In genomic region chr1:40954720-40955163, GRCm38 (mm10) we compare ENCODE assay signal across 19 mouse cellular contexts.
DNase-seq lines count a peak whose midpoint lies in the region; ATAC-seq and TF ChIP-seq lines count a peak whose summit lies in the region.
"Had no signal": no experiment of that assay in that cellular context is flagged by ENCODE, and none has a peak within 500 bp of the region (broad histone marks: within the 10 kb centered on the region; RNA-seq: fewer than 3 reads in every experiment).

No protein-coding gene starts in this region.

- DNase-seq in kidney, adult 2 months: peak; percentile 20
- no peak for DNase-seq in neural tube, embryonic 10.5 days (ENCODE audit: extremely low spot score, low spot score)
- DNase-seq in midbrain, embryonic 14.5 days: peak; percentile 40
- no peak for DNase-seq in c-Kit-positive CD71-positive TER-119-positive erythroid progenitor cells, embryonic 14.5 days (ENCODE audit: low spot score)
- DNase-seq in cerebellum, adult 9-11 months: no peak
- DNase-seq: adrenal gland, adult 8-10 months; cerebellum, adult 2 months; gastrocnemius, postnatal 14 days; heart, adult 18-20 months; heart, postnatal 10 days; kidney, adult 11 months; lung, postnatal 4 days; thymus, adult 18-20 months; thymus, postnatal 4 days had no signal

- no peak overlapping the region for H3K4me2 ChIP-seq in kidney, embryonic 15.5 days
- no peak overlapping the region for H3K4me2 ChIP-seq in neural tube, embryonic 13.5 days
- no peak overlapping the region for H3K4me2 ChIP-seq in midbrain, embryonic 14.5 days (ENCODE audit: low read length)
- H3K4me2 ChIP-seq: forebrain, embryonic 15.5 days; heart, embryonic 12.5 days had no signal

- H3K4me3 ChIP-seq in kidney, adult 2 months (ENCODE audit: insufficient read depth, low read depth, low read length): no peak overlapping the region
- H3K4me3 ChIP-seq in kidney, embryonic 15.5 days (replicated peaks): no peak overlapping the region
- no peak overlapping the region for H3K4me3 ChIP-seq in neural tube, embryonic 13.5 days
- H3K4me3 ChIP-seq in midbrain, embryonic 14.5 days (replicated peaks; ENCODE audit: low read depth, low read length): no peak overlapping the region
- H3K4me3 ChIP-seq: forebrain, embryonic 15.5 days; heart, embryonic 12.5 days; myocyte had no signal

- H3K36me3 ChIP-seq in kidney, adult 2 months (ENCODE audit: control insufficient read depth, insufficient read depth, low read length): no peaks in the 10 kb centered on the region
- H3K36me3 ChIP-seq in kidney, embryonic 15.5 days: no peaks in the 10 kb centered on the region
- no peaks in the 10 kb centered on the region for H3K36me3 ChIP-seq in neural tube, embryonic 13.5 days
- no peaks in the 10 kb centered on the region for H3K36me3 ChIP-seq in midbrain, embryonic 14.5 days (ENCODE audit: control insufficient read depth, insufficient read depth, low read length)
- H3K36me3 ChIP-seq: forebrain, embryonic 15.5 days; heart, embryonic 12.5 days had no signal

- 66% methylated on average over 14 of the region's 14 CpGs for WGBS in kidney, adult 2 months
- WGBS in kidney, embryonic 15.5 days: 73% methylated on average over 14 of the region's 14 CpGs
- WGBS in neural tube, embryonic 13.5 days: 80% methylated on average over 14 of the region's 14 CpGs
- WGBS in midbrain, embryonic 14.5 days: 71% methylated on average over 14 of the region's 14 CpGs

- no peak for TF ChIP-seq CTCF in kidney, adult 2 months (conservative IDR thresholded peaks at IDR 0.05; ENCODE audit: insufficient read depth, insufficient read length, low read depth, low read length)

- no peak overlapping the region for H3K9ac ChIP-seq in kidney, embryonic 15.5 days
- H3K9ac ChIP-seq in neural tube, embryonic 13.5 days: no peak overlapping the region
- H3K9ac ChIP-seq in midbrain, embryonic 14.5 days (replicated peaks; ENCODE audit: low read length): no peak overlapping the region
- H3K9ac ChIP-seq: forebrain, embryonic 15.5 days; heart, embryonic 12.5 days had no signal

- no peak for TF ChIP-seq POLR2A in kidney, adult 2 months (IDR thresholded peaks at IDR 0.05; ENCODE audit: low read depth, low read length)

- H3K27ac ChIP-seq in kidney, adult 2 months (ENCODE audit: insufficient read depth, low read depth, low read length): no peak overlapping the region
- H3K27ac ChIP-seq in kidney, embryonic 15.5 days: no peak overlapping the region
- peak overlapping the region; percentile 73 for H3K27ac ChIP-seq in neural tube, embryonic 13.5 days (replicated peaks)
- peak overlapping the region; percentile 60 for H3K27ac ChIP-seq in midbrain, embryonic 14.5 days (replicated peaks; ENCODE audit: low read depth, low read length)
- H3K27ac ChIP-seq: forebrain, embryonic 15.5 days had no signal

- ATAC-seq in kidney, embryonic 15.5 days (replicated peaks; ENCODE audit: low FRiP score): no peak
- ATAC-seq in neural tube, embryonic 13.5 days (ENCODE audit: low read depth): peak; percentile 61; the same call in 1 of the 2 replicates
- ATAC-seq in midbrain, embryonic 14.5 days (ENCODE audit: low FRiP score, low TSS enrichment): no peak
- ATAC-seq: forebrain, embryonic 15.5 days had no signal

- H3K9me3 ChIP-seq in kidney, embryonic 15.5 days (replicated peaks): no peaks in the 10 kb centered on the region
- H3K9me3 ChIP-seq in neural tube, embryonic 13.5 days: no peaks in the 10 kb centered on the region
- H3K9me3 ChIP-seq in midbrain, embryonic 14.5 days (ENCODE audit: control insufficient read depth, low read length): no peaks in the 10 kb centered on the region
- H3K9me3 ChIP-seq: forebrain, embryonic 15.5 days; heart, embryonic 12.5 days had no signal

- no peaks in the 10 kb centered on the region for H3K27me3 ChIP-seq in kidney, adult 2 months (replicated peaks; ENCODE audit: control insufficient read depth, insufficient read depth, low read length)
- H3K27me3 ChIP-seq in kidney, embryonic 15.5 days: no peaks in the 10 kb centered on the region
- H3K27me3 ChIP-seq in neural tube, embryonic 13.5 days: no peaks in the 10 kb centered on the region
- no peaks in the 10 kb centered on the region for H3K27me3 ChIP-seq in midbrain, embryonic 14.5 days (ENCODE audit: control insufficient read depth, insufficient read depth, low read length)
- H3K27me3 ChIP-seq: forebrain, embryonic 15.5 days; heart, embryonic 12.5 days had no signal

- no peaks in the 10 kb centered on the region for H3K4me1 ChIP-seq in kidney, adult 2 months (ENCODE audit: control insufficient read depth, insufficient read depth, low read length)
- 0 out of 2 replicates have a peak, but pooled peaks cover 3% of the 10 kb centered on the region for H3K4me1 ChIP-seq in kidney, embryonic 15.5 days
- no peaks in the 10 kb centered on the region for H3K4me1 ChIP-seq in neural tube, embryonic 13.5 days (replicated peaks)
- H3K4me1 ChIP-seq in midbrain, embryonic 14.5 days (ENCODE audit: control insufficient read depth, insufficient read depth, low read length): no peaks in the 10 kb centered on the region; the same call in 1 of the 2 replicates
- H3K4me1 ChIP-seq: heart, embryonic 12.5 days had no signal

Comparison
In these comparisons a context has a peak if more than half of its experiments do, and no peak if none do; other contexts are left out.
1. DNase-seq: peak in kidney, adult 2 months (single experiment) and midbrain, embryonic 14.5 days (single experiment); none in neural tube, embryonic 10.5 days (single experiment), c-Kit-positive CD71-positive TER-119-positive erythroid progenitor cells, embryonic 14.5 days (single experiment) and cerebellum, adult 9-11 months (single experiment).
2. H3K27ac ChIP-seq: peak in neural tube, embryonic 13.5 days (single experiment) and midbrain, embryonic 14.5 days (single experiment); none in kidney, adult 2 months (single experiment) and kidney, embryonic 15.5 days (single experiment).